Mouse (Mus musculus): ENCODE data around the gene Cdca8.

DNA sequence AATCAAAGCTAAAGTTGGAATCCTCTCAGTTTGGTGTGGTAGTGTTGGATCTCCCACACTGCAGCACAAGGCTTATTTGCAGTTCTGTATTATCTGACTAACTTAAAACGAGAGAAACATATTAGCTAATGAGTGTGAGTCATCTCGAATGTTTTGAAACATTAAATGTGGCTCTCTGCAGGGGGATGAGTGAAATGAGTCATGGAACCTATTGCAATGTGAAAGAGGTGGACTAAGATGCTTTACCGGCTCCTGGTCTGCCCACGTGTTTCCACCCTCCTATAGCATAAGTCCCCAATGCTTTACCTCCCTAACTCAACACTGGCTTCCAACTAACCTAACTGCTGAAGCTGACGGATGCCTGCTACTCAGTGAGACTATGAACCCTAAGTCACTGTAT, 11.0 kb downstream of the Cdca8 start:
- TF ChIP-seq CTCF (IDR thresholded peaks at IDR 0.05; ENCODE audit: low read depth) (no peak), EP300 (optimal IDR thresholded peaks at IDR 0.05) (no peak)

Data from stomach, postnatal 0 days (tissue).